ENCODE assay signal across 8 mouse cellular contexts in the genomic region with DNA sequence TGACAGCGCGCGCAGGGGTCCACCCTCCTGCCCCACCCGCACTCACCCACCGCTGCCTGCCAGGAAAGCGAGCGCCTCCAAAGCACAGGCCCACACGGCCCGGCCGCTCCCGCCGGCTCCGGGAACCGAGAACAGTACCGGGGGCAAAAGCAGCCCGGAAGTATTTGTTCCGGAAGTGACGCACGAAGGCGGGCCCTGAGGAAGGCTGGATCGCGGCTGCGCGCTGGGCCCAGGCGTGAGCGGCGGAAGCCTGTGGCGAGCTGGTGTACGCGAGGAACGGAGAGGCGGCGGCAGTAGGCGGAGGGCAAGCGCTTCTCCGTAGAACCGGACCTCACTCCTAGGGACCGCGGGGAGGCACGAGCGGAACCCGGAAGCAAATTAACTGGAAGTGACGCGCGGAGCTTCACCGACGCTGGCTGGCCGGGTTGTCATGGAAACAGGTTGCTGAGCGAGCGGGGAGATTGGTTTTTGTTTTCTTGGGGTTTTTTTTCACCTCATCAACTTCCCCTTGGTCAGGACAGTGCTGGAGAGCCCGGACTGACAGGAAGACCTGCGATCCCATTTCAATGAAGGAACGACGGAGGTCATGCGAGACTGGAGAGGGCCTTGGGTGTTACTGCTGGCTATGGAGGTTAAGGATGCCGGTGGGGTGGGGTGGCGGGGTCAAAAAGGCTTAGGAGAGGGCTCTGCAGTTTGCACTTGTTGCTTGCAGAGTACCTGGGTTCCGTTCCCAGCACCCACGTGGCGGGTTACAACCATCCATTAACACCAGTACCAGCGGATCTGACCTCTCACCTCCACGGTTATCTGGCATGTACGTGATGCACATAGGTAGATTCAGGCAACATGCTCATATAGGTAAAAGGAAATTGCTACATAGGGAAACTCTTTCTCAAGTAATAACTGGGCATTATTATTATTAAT. TPM values are rescaled to one million over a fixed set of nuclear protein-coding genes. Genes with fewer than 3 reads are reported as not detected.
A peak's percentile ranks its signal among the peaks of the same experiment; 100 is the strongest.
DNase-seq lines count a peak whose midpoint lies in the region; ATAC-seq and TF ChIP-seq lines count a peak whose summit lies in the region.

A gene (minus strand): TSS at position 175 of the 924 bp plus-strand sequence.

- H3K9me3 ChIP-seq in G1E (replicated peaks): no peaks in the 10 kb centered on the region
- no peaks in the 10 kb centered on the region for H3K9me3 ChIP-seq in forebrain, postnatal 0 days (ENCODE audit: low read length)
- H3K9me3 ChIP-seq in lung, embryonic 15.5 days: no peaks in the 10 kb centered on the region

- no peak for TF ChIP-seq CTCF in G1E (IDR thresholded peaks at IDR 0.05; ENCODE audit: low read depth, low read length)
- no peak for TF ChIP-seq CTCF in forebrain, postnatal 0 days (IDR thresholded peaks at IDR 0.05; ENCODE audit: low read depth)

- 2% methylated on average over 55 of the region's 63 CpGs for WGBS in forebrain, postnatal 0 days
- 2% methylated on average over 63 of the region's 63 CpGs for WGBS in lung, embryonic 15.5 days

- H3K4me2 ChIP-seq in forebrain, postnatal 0 days (ENCODE audit: low read depth): peak within 1 kb of the TSS; percentile 73
- peak within 1 kb of the TSS; percentile 94 for H3K4me2 ChIP-seq in lung, embryonic 15.5 days

- peaks cover 37% of the 10 kb centered on the region for H3K4me1 ChIP-seq in G1E (ENCODE audit: insufficient read depth, low read depth, low read length)
- H3K4me1 ChIP-seq in forebrain, postnatal 0 days (ENCODE audit: insufficient read depth): peaks cover 10% of the 10 kb centered on the region
- H3K4me1 ChIP-seq in lung, embryonic 15.5 days: peaks cover 19% of the 10 kb centered on the region

- DNase-seq in G1E (ENCODE audit: low spot score): peak; percentile 90
- DNase-seq in cerebellum, adult 18-20 months: peak; percentile 94 to 96
- DNase-seq in forebrain, postnatal 0 days: peak; percentile 95
- peak; percentile 93 for DNase-seq in heart, postnatal 4 days
- DNase-seq in layer of hippocampus, adult 8-10 months (ENCODE audit: low spot score in 2 of 2): peak; percentile 90 to 94
- peak; percentile 85 for DNase-seq in ovary, adult 18-20 months (ENCODE audit: low spot score)
- peak; percentile 92 for DNase-seq in thymus, postnatal 0 days (ENCODE audit: low spot score)

- H3K27ac ChIP-seq in forebrain, postnatal 0 days (ENCODE audit: low read depth, low read length): peak within 1 kb of the TSS; percentile 99
- H3K27ac ChIP-seq in lung, embryonic 15.5 days: peak within 1 kb of the TSS; percentile 95

- ATAC-seq in G1E (ENCODE audit: extremely low read depth, insufficient number of reproducible peaks, low FRiP score, poor library complexity, severe bottlenecking): peak; percentile 68
- peak; percentile 89 for ATAC-seq in forebrain, postnatal 0 days
- peak; percentile 86 for ATAC-seq in lung, embryonic 15.5 days (ENCODE audit: borderline replicate concordance, extremely low read depth, low FRiP score, low TSS enrichment)

- H3K27me3 ChIP-seq in G1E (ENCODE audit: insufficient read depth, low read length): no peaks in the 10 kb centered on the region
- no peaks in the 10 kb centered on the region for H3K27me3 ChIP-seq in forebrain, postnatal 0 days (ENCODE audit: insufficient read depth, low read length)
- H3K27me3 ChIP-seq in lung, embryonic 15.5 days: no peaks in the 10 kb centered on the region

- peak within 1 kb of the TSS; percentile 87 for H3K9ac ChIP-seq in forebrain, postnatal 0 days
- H3K9ac ChIP-seq in lung, embryonic 15.5 days: peak within 1 kb of the TSS; percentile 92

- peaks cover 51% of the 10 kb centered on the region for H3K36me3 ChIP-seq in G1E (replicated peaks)
- H3K36me3 ChIP-seq in forebrain, postnatal 0 days (ENCODE audit: insufficient read depth): 0 out of 2 replicates have a peak, but pooled peaks cover 4% of the 10 kb centered on the region
- no peaks in the 10 kb centered on the region for H3K36me3 ChIP-seq in lung, embryonic 15.5 days

- H3K4me3 ChIP-seq in G1E (ENCODE audit: low read depth, low read length): peak within 1 kb of the TSS; percentile 98
- peak within 1 kb of the TSS; percentile 83 for H3K4me3 ChIP-seq in forebrain, postnatal 0 days (ENCODE audit: low read depth, low read length)
- H3K4me3 ChIP-seq in lung, embryonic 15.5 days: peak within 1 kb of the TSS; percentile 100

RNA-seq across cellular contexts. Expression of the gene that starts here (rescaled TPM):
- total RNA-seq in G1E (2014; fragmentation: Nextera tagmentation) (11.6 and 16.2 TPM in 2 replicates), G1E (2017) (6.7 and 7.6 TPM in 2 replicates)
- 26.5 and 27.9 TPM in 2 replicates for polyA plus RNA-seq in G1E (2012)
- 26.9 and 28.9 TPM in 2 replicates for total RNA-seq in forebrain, postnatal 0 days (2014; rRNA removed)
- 31.8 and 36.6 TPM in 2 replicates for polyA plus RNA-seq in forebrain, postnatal 0 days (2015; fragmentation: Nextera tagmentation; extraction: Ambion mirVana)
- total RNA-seq in heart, postnatal 4 days (2021): 10 to 100 TPM; 25.1 to 27.5 TPM
- total RNA-seq in layer of hippocampus, adult 8-10 months (2022): 10 to 100 TPM; 70.1 to 86.1 (median 77.0) TPM
- 12.3 and 15.7 TPM in 2 replicates for polyA plus RNA-seq in lung, embryonic 15.5 days (2015; fragmentation: Nextera tagmentation; extraction: Ambion mirVana)
- polyA plus RNA-seq in thymus, postnatal 0 days (2015; fragmentation: Nextera tagmentation; extraction: Ambion mirVana): 17.8 and 19.4 TPM in 2 replicates

Comparison
In these comparisons a context has a peak if more than half of its experiments do, and no peak if none do; other contexts are left out.
1. Peak in every context shown above with its lines: DNase-seq, ATAC-seq, H3K4me3 ChIP-seq and H3K27ac ChIP-seq.